Mouse (Mus musculus): ENCODE data around the gene Mast4. TPM values are rescaled to one million over a fixed set of nuclear protein-coding genes. Genes with fewer than 3 reads are reported as not detected.

The Mast4 gene
- polyA plus RNA-seq, 1 experiment from 2014 or later = 10.1 TPM

DNA sequence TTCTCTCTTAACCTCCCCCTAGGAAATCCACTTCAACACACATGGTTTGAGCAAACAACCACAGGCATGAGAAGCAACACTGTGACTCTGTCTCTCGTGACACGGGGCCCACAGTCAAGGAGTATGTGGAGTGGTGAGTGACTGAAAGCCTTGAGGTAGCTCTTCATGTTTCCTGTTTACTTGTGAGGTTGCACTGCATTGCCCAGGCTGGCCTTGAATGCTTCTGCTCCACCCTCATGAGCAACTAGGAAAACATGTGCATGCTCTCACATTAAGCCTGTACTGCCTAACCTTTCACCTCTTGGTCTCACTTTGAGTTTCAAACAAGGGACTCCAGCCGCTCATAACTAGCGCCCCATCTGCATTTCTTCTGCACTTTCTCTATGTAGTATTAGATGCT is 260.8 kb downstream of the Mast4 start:
- WGBS = 84% methylated on average over 4 of the region's 4 CpGs
- H3K4me2 ChIP-seq = no peak overlapping the region
- no peaks in the 10 kb centered on the region for H3K9me3 ChIP-seq (ENCODE audit: control insufficient read depth, low read length)
- no peak overlapping the region for H3K27ac ChIP-seq (ENCODE audit: low read depth, low read length)
- no peak overlapping the region for H3K4me3 ChIP-seq (ENCODE audit: low read depth, low read length)
- no peaks in the 10 kb centered on the region for H3K27me3 ChIP-seq (replicated peaks; ENCODE audit: control insufficient read depth, insufficient read depth, low read length)
- H3K36me3 ChIP-seq (ENCODE audit: control insufficient read depth, insufficient read depth, low read length) = no peaks in the 10 kb centered on the region
- H3K4me1 ChIP-seq (replicated peaks; ENCODE audit: control insufficient read depth, insufficient read depth, low read length) = no peaks in the 10 kb centered on the region
- no peak for ATAC-seq (replicated peaks; ENCODE audit: low FRiP score)
- DNase-seq (ENCODE audit: low spot score) = no peak
- H3K9ac ChIP-seq (ENCODE audit: low read depth, low read length) = no peak overlapping the region

DNA sequence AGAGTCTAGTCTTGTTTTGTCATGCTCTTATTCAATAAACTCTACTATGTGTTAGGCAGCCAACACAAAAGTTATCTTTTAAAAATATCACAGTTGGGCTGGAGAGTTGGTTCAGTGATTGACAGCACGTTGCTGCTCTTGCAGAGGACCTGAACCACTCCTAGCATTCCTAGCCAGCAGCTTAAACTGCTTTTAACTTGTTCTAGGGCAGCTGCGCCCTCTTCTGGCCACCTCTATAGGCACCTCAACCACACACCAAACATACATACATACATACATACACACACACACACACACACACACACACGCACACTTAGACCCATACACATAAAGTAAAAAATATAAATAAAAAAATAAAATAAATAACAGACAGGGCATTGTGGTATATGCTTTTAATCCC is 262.5 kb downstream of the Mast4 start:
- Histone ChIP-seq H3K36me3 (ENCODE audit: control insufficient read depth, insufficient read depth, low read length) (no peaks in the 10 kb centered on the region), H3K9me3 (ENCODE audit: control insufficient read depth, low read length) (no peaks in the 10 kb centered on the region), H3K27ac (ENCODE audit: low read depth, low read length) (no peak overlapping the region), H3K27me3 (replicated peaks; ENCODE audit: control insufficient read depth, insufficient read depth, low read length) (no peaks in the 10 kb centered on the region), H3K4me1 (replicated peaks; ENCODE audit: control insufficient read depth, insufficient read depth, low read length) (no peaks in the 10 kb centered on the region), H3K4me3 (ENCODE audit: low read depth, low read length) (no peak overlapping the region), H3K4me2 (no peak overlapping the region), H3K9ac (ENCODE audit: low read depth, low read length) (no peak overlapping the region)
- ATAC-seq (replicated peaks; ENCODE audit: low FRiP score) (no peak), DNase-seq (ENCODE audit: low spot score) (no peak)
- WGBS = 75% methylated on average over 3 of the region's 3 CpGs

DNA sequence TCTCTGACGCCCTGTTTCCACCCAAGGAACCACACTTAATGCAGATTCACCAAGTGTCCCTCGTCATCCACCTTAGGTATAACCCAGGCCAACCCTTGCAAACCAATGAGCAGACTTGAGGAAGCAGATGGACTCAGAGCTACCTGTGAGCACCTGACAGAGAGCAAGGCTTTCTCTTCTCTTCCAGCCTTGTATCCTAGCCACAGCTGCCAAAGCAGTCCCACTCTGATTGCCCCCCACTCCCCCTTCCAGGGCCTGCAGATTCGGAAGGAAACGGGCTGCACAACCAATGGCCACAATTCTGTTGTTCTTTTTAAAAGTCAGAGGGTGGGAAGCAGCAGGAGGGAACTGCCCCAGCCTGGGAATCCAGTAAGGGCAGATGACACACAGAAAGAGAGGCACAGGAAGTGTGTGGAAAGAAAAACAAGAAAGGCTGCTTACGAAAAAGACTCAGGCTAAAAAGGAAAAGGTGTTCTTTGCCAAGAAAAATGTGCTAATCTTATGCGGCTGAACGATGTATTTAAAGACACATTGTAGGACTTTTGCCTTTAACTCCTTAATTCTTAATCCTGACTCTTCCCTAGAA is 266.6 kb downstream of the Mast4 start:
- 44% methylated on average over 7 of the region's 7 CpGs for WGBS
- no peak overlapping the region for H3K27ac ChIP-seq (ENCODE audit: low read depth, low read length)
- ATAC-seq (replicated peaks; ENCODE audit: low FRiP score) = no peak
- no peak overlapping the region for H3K4me3 ChIP-seq (ENCODE audit: low read depth, low read length)
- no peaks in the 10 kb centered on the region for H3K27me3 ChIP-seq (replicated peaks; ENCODE audit: control insufficient read depth, insufficient read depth, low read length)
- H3K36me3 ChIP-seq (ENCODE audit: control insufficient read depth, insufficient read depth, low read length) = no peaks in the 10 kb centered on the region
- no peak for DNase-seq (ENCODE audit: low spot score)
- H3K9ac ChIP-seq (ENCODE audit: low read depth, low read length) = no peak overlapping the region
- no peak overlapping the region for H3K4me2 ChIP-seq
- no peaks in the 10 kb centered on the region for H3K4me1 ChIP-seq (replicated peaks; ENCODE audit: control insufficient read depth, insufficient read depth, low read length)
- no peaks in the 10 kb centered on the region for H3K9me3 ChIP-seq (ENCODE audit: control insufficient read depth, low read length)

DNA sequence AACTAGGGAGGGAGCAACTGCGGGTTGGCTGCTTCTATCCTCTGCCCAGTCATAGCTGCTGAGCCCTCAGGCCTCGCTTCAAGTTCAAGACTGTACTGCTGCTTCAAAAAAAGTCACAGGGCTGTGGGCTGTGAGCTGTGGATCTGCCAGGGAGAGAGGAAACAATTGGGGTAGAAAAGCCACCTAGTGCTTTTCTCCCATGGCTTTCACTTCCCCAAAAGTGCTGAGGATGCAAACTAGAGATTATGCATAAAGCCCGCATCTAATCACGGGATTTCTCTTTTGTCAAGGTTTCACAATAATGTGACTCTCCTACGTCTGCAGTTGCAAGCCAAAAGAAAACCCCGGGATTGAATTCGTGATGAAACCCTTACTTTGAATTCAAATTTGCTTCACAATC is 268.9 kb downstream of the Mast4 start:
- no peak for ATAC-seq (replicated peaks; ENCODE audit: low FRiP score)
- H3K27ac ChIP-seq (ENCODE audit: low read depth, low read length) = no peak overlapping the region

DNA sequence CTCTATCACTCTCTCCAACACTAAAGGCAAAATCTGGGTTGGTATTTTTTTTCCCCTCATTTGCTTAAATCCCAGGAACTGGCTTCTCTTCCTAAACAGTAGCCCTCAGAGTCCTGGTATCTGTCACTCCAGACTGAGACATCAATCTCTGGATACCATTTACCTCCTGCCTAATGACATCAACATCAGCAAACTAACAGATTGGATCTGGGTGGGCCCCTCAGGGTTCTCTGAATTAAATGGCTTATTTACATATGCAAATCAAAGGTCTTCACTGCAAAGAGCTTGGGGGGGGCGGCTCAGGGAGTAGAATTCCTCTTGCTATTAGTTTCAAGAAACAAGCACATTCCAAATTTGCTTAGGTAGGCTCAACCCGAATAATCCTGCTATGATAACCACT is 272.6 kb downstream of the Mast4 start:
- no peak overlapping the region for H3K4me3 ChIP-seq (ENCODE audit: low read depth, low read length)
- no peaks in the 10 kb centered on the region for H3K9me3 ChIP-seq (ENCODE audit: control insufficient read depth, low read length)
- DNase-seq (ENCODE audit: low spot score) = no peak
- no peak overlapping the region for H3K4me2 ChIP-seq
- H3K4me1 ChIP-seq (replicated peaks; ENCODE audit: control insufficient read depth, insufficient read depth, low read length) = no peaks in the 10 kb centered on the region
- H3K9ac ChIP-seq (ENCODE audit: low read depth, low read length) = no peak overlapping the region
- WGBS = 71% methylated on average over 2 of the region's 2 CpGs
- ATAC-seq (replicated peaks; ENCODE audit: low FRiP score) = no peak
- no peak overlapping the region for H3K27ac ChIP-seq (ENCODE audit: low read depth, low read length)
- H3K27me3 ChIP-seq (replicated peaks; ENCODE audit: control insufficient read depth, insufficient read depth, low read length) = no peaks in the 10 kb centered on the region
- H3K36me3 ChIP-seq (ENCODE audit: control insufficient read depth, insufficient read depth, low read length) = no peaks in the 10 kb centered on the region

More for the DNA sequence above, 268.9 kb downstream of the Mast4 start:
- no peak for DNase-seq (ENCODE audit: low spot score)
- H3K27me3 ChIP-seq (replicated peaks; ENCODE audit: control insufficient read depth, insufficient read depth, low read length) = no peaks in the 10 kb centered on the region
- H3K4me2 ChIP-seq = no peak overlapping the region
- no peak overlapping the region for H3K4me3 ChIP-seq (ENCODE audit: low read depth, low read length)
- no peak overlapping the region for H3K9ac ChIP-seq (ENCODE audit: low read depth, low read length)
- H3K9me3 ChIP-seq (ENCODE audit: control insufficient read depth, low read length) = no peaks in the 10 kb centered on the region
- H3K36me3 ChIP-seq (ENCODE audit: control insufficient read depth, insufficient read depth, low read length) = no peaks in the 10 kb centered on the region
- no peaks in the 10 kb centered on the region for H3K4me1 ChIP-seq (replicated peaks; ENCODE audit: control insufficient read depth, insufficient read depth, low read length)
- WGBS = 52% methylated on average over 7 of the region's 7 CpGs

DNA sequence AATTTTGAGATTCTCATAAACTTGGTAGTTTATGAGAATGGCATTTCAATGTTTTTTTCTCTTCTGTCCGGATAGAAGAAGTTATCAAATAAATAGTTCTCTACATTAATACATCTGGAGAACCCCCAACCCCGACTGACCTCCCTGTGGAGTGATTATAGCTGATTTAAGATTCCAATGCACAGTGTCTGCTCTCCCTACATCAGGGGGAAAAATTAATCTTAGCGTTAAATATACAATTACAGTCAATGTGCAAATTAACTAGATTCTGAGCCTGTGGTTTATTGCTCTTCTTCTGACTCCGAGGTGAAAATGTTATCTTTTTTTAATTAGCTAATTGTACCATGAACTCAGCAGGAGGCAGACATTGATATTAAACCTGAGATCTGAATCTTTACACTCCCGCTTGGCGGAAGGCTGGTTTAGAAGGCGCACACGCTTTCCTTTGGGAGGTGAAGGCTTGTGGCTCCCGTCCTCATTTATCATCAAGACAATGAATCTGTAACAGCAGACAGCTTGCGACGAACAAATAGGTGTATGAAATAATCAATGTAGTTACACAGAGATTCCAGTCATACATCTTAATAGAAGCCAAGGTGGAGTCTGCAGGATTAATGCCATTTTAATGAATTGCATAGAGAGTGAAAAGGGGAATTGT is 274.2 kb downstream of the Mast4 start:
- Histone ChIP-seq H3K27ac (ENCODE audit: low read depth, low read length) (no peak overlapping the region), H3K27me3 (replicated peaks; ENCODE audit: control insufficient read depth, insufficient read depth, low read length) (no peaks in the 10 kb centered on the region), H3K36me3 (ENCODE audit: control insufficient read depth, insufficient read depth, low read length) (no peaks in the 10 kb centered on the region), H3K9ac (ENCODE audit: low read depth, low read length) (no peak overlapping the region), H3K4me1 (replicated peaks; ENCODE audit: control insufficient read depth, insufficient read depth, low read length) (no peaks in the 10 kb centered on the region), H3K9me3 (ENCODE audit: control insufficient read depth, low read length) (no peaks in the 10 kb centered on the region), H3K4me3 (ENCODE audit: low read depth, low read length) (no peak overlapping the region), H3K4me2 (no peak overlapping the region)
- 82% methylated on average over 11 of the region's 11 CpGs for WGBS
- DNase-seq (ENCODE audit: low spot score) (no peak), ATAC-seq (replicated peaks; ENCODE audit: low FRiP score) (no peak)

DNA sequence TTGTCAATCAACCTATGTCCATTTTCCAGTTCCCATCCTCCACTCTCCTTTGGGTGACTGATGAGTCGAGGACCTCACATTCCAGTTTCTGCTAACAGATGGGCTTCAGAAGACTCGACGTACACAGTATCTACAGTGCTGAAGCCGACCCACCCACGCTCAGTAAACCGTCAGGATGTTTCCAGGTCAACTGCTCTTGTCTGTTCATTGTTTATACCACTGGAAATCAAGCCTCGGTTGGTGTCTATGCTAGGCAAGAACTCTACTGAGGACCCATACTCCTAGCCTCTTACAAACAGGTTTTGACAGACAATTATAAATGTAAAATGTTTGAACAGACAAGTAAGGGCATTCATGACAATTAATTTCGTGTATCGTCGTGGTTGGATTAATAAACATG is 277.8 kb downstream of the Mast4 start:
- no peaks in the 10 kb centered on the region for H3K9me3 ChIP-seq (ENCODE audit: control insufficient read depth, low read length)
- no peaks in the 10 kb centered on the region for H3K4me1 ChIP-seq (replicated peaks; ENCODE audit: control insufficient read depth, insufficient read depth, low read length)
- no peak overlapping the region for H3K9ac ChIP-seq (ENCODE audit: low read depth, low read length)
- WGBS = 76% methylated on average over 10 of the region's 10 CpGs
- H3K27ac ChIP-seq (ENCODE audit: low read depth, low read length) = no peak overlapping the region
- H3K4me3 ChIP-seq (ENCODE audit: low read depth, low read length) = no peak overlapping the region
- H3K4me2 ChIP-seq = no peak overlapping the region
- H3K27me3 ChIP-seq (replicated peaks; ENCODE audit: control insufficient read depth, insufficient read depth, low read length) = no peaks in the 10 kb centered on the region
- no peaks in the 10 kb centered on the region for H3K36me3 ChIP-seq (ENCODE audit: control insufficient read depth, insufficient read depth, low read length)
- DNase-seq (ENCODE audit: low spot score) = no peak
- ATAC-seq (replicated peaks; ENCODE audit: low FRiP score) = no peak

DNA sequence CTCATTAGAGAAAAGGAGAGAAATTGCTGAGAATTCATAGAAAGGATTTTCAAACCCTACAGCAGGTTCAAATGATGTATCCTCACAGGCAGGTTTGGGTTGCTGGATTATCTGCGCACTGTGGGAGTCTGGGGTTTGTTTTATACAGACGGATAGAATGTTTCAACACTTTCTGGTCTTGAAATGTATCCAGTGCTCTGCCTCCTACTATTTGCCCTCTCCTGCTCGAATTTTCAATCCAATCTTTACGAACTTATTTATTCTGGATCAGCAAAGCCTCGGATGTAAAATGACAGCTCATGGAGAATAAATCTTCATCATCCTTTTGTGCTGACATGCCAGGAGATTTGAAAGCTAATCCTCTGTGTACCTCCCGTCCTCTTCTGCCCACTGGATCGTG is 281.6 kb downstream of the Mast4 start:
- ATAC-seq (replicated peaks; ENCODE audit: low FRiP score) = no peak

DNA sequence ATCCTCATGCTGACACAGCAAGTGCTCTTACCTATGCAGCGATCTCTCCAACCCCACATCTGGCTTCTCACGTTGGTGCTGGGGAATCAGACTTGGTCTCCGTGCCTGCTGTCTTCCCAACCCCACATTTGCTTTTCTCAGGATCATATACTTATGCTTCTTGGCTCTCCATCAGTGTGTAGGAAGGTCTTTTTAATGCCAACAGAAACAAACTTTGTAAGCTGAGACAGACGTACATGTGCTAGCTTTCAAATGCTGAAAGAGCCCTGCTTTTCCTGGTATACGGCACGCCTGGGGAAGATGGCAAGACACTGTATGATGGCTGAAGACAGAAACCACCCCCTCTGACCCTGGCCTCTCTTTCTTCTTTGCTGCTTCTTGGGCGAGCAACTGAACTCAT is 285.3 kb downstream of the Mast4 start:
- H3K9me3 ChIP-seq (ENCODE audit: control insufficient read depth, low read length) = no peaks in the 10 kb centered on the region
- no peaks in the 10 kb centered on the region for H3K27me3 ChIP-seq (replicated peaks; ENCODE audit: control insufficient read depth, insufficient read depth, low read length)
- H3K4me3 ChIP-seq (ENCODE audit: low read depth, low read length) = no peak overlapping the region
- no peak overlapping the region for H3K27ac ChIP-seq (ENCODE audit: low read depth, low read length)
- H3K36me3 ChIP-seq (ENCODE audit: control insufficient read depth, insufficient read depth, low read length) = no peaks in the 10 kb centered on the region
- WGBS = 84% methylated on average over 7 of the region's 7 CpGs
- ATAC-seq (replicated peaks; ENCODE audit: low FRiP score) (no peak), DNase-seq (ENCODE audit: low spot score) (no peak)
- H3K4me1 ChIP-seq (replicated peaks; ENCODE audit: control insufficient read depth, insufficient read depth, low read length) = no peaks in the 10 kb centered on the region
- no peak overlapping the region for H3K9ac ChIP-seq (ENCODE audit: low read depth, low read length)
- H3K4me2 ChIP-seq = no peak overlapping the region

More for the DNA sequence above, 281.6 kb downstream of the Mast4 start:
- WGBS = 71% methylated on average over 7 of the region's 7 CpGs
- Histone ChIP-seq H3K4me2 (no peak overlapping the region), H3K36me3 (ENCODE audit: control insufficient read depth, insufficient read depth, low read length) (no peaks in the 10 kb centered on the region), H3K27me3 (replicated peaks; ENCODE audit: control insufficient read depth, insufficient read depth, low read length) (no peaks in the 10 kb centered on the region), H3K4me3 (ENCODE audit: low read depth, low read length) (no peak overlapping the region), H3K9me3 (ENCODE audit: control insufficient read depth, low read length) (no peaks in the 10 kb centered on the region), H3K27ac (ENCODE audit: low read depth, low read length) (no peak overlapping the region), H3K4me1 (replicated peaks; ENCODE audit: control insufficient read depth, insufficient read depth, low read length) (no peaks in the 10 kb centered on the region), H3K9ac (ENCODE audit: low read depth, low read length) (no peak overlapping the region)
- no peak for DNase-seq (ENCODE audit: low spot score)

Measured in liver, embryonic 11.5 days (tissue).